Mouse (Mus musculus) E14TG2a.4 (cell line): Measurements from ENCODE around the gene Myod1.

Source experiments
- H3K27me3 ChIP-seq: 2 replicates; pipeline ENCODE4 v1.6.1; 2014; ENCODE audit warnings: low read length, control low read depth; ENCODE audit not compliant: insufficient read depth
- H3K36me3 ChIP-seq: 2 replicates; pipeline ENCODE4 v1.6.1; 2014; ENCODE audit warnings: low read length, control low read depth; ENCODE audit not compliant: insufficient read depth
- H3K4me1 ChIP-seq: replicated peaks from 2 replicates; pipeline ENCODE4 v1.6.1; 2014; ENCODE audit warnings: low read depth, low read length, control low read depth
- H3K4me3 ChIP-seq: replicated peaks from 2 replicates; pipeline ENCODE4 v1.5.1; 2014; ENCODE audit warnings: mild to moderate bottlenecking, low read length
- H3K9me3 ChIP-seq: 2 replicates; pipeline ENCODE4 v1.6.1; 2014; ENCODE audit warnings: low read length, control low read depth
- CTCF ChIP-seq: conservative IDR thresholded peaks from 2 replicates; pipeline ENCODE4 v1.5.1; 2014; ENCODE audit warnings: low read length
- NANOG ChIP-seq: IDR thresholded peaks from 2 replicates; pipeline ENCODE4 v1.6.1; 2014; ENCODE audit warnings: borderline replicate concordance, low read length, mixed read lengths
- POU5F1 ChIP-seq: IDR thresholded peaks from 2 replicates; pipeline ENCODE4 v1.6.1; 2014; ENCODE audit warnings: low read length, borderline replicate concordance

Myod1 gene

DNA sequence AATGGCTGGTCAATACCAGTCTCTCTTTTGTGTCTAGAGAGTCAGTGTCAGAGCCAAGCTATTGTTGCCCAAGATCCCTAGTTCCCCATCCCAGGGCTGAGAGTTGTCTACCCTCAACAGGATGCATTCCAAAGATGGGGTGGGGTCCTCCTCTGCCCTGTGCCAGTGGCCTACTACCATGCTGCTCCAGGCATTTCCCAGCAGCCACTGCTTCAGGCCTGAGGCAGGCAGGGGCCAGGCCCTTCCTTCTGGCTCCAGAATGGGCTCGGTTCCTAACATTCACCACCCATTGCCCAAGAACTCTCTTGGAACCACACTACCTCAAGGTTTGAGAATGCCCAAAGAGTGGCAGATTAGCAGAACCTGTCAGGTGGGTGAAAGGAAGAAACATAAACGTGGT lies 23.5 kb upstream of the Myod1 start:
- TF ChIP-seq NANOG (no peak), POU5F1 (no peak), CTCF (no peak)
- Histone ChIP-seq H3K4me1 (no peaks in the 10 kb centered on the region; the same call in 1 of the 2 replicates), H3K27me3 (peaks cover 40% of the 10 kb centered on the region), H3K36me3 (no peaks in the 10 kb centered on the region), H3K9me3 (no peaks in the 10 kb centered on the region), H3K4me3 (no peak overlapping the region)

DNA sequence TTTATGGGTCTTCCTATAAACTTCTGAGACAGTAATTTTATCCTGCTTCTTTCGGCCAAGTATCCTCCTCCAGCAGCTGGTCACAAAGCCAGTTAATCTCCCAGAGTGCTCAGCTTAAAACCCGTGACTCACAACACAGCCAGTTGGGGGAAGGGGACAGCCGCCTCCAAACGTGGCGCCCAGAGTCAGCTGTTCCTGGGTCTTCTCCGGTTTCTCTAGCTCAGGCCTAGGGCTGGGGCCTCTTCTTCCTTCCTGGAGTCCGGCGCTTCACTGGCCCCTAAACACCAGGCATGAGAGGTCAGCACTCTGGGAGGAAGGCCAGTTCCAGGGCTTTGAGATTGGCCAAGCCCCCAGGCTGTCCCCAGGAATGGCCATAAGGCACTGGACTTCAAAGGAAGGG lies 23.1 kb upstream of the Myod1 start:
- H3K36me3 ChIP-seq = no peaks in the 10 kb centered on the region
- no peaks in the 10 kb centered on the region for H3K9me3 ChIP-seq
- no peak for TF ChIP-seq NANOG
- TF ChIP-seq CTCF = no peak
- TF ChIP-seq POU5F1 = no peak
- H3K4me3 ChIP-seq = no peak overlapping the region
- no peaks in the 10 kb centered on the region; the same call in 1 of the 2 replicates for H3K4me1 ChIP-seq
- peaks cover 35% of the 10 kb centered on the region for H3K27me3 ChIP-seq

DNA sequence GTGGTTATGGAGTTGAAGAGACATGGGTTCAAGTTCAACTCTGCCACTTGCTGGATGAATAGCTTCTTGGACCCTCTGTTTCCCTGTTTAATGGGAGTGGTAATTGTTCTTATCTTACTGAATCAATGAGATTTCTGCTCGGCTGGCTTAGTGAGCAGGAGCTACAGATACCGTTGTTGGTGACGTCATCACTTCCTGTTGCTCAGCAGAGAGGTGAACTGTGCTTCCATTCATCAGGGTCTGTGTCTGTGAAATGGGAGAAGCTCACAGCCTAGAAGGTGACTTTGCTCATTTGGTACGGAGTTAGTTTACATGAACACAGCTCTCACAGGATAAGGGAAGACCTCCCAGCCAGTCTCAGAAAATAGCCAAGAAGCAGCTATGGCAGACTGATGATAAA lies 22.4 kb upstream of the Myod1 start:
- no peaks in the 10 kb centered on the region; the same call in 1 of the 2 replicates for H3K4me1 ChIP-seq
- peaks cover 31% of the 10 kb centered on the region for H3K27me3 ChIP-seq
- no peak for TF ChIP-seq CTCF
- TF ChIP-seq NANOG = no peak
- TF ChIP-seq POU5F1 = no peak
- H3K4me3 ChIP-seq = no peak overlapping the region
- no peaks in the 10 kb centered on the region for H3K36me3 ChIP-seq
- no peaks in the 10 kb centered on the region for H3K9me3 ChIP-seq

DNA sequence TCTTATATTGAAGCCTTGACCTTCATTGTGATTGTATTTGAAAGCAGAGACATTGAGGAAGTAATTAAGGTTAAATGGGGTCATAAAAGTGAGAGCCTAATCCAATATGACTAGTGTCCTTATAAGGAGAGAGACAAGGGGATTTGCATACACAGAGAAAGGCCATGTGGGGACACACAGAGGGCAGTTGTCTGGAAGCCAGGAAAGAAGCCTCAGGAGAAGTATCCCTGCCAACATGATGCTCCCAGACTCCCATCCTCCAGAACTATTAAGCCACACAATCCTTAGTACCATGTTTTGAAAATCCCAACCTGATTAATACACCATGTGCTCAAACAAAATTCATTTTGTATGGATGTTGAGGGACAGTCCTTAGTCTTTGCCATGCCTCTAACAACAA lies 14.5 kb upstream of the Myod1 start:
- Histone ChIP-seq H3K9me3 (no peaks in the 10 kb centered on the region), H3K27me3 (0 out of 2 replicates have a peak, but pooled peaks cover 4% of the 10 kb centered on the region), H3K36me3 (no peaks in the 10 kb centered on the region), H3K4me1 (no peaks in the 10 kb centered on the region), H3K4me3 (no peak overlapping the region)
- no peak for TF ChIP-seq NANOG
- TF ChIP-seq POU5F1 = no peak
- no peak for TF ChIP-seq CTCF

DNA sequence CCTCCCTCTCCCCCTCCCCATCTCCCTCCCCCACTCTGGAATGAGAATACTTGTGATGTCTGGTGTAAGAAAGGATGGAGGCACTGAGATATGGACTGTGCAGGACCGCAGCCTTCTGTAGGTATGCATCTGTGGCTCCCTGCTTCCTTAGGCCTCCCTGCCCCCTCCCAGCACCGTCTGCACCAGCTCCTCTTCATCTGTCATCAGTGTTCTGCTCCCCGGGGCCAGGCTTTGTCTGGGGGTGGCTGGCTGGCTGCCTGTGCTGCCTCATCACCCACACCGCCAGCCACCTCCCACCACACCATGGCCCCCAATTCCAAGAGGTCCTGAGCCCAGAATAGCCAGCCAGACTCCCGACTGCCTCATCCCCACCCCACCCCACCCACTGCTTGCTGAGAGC lies 12.1 kb upstream of the Myod1 start:
- Histone ChIP-seq H3K9me3 (no peaks in the 10 kb centered on the region), H3K4me3 (no peak overlapping the region), H3K4me1 (no peaks in the 10 kb centered on the region), H3K27me3 (0 out of 2 replicates have a peak, but pooled peaks cover 3% of the 10 kb centered on the region), H3K36me3 (no peaks in the 10 kb centered on the region)
- TF ChIP-seq CTCF (no peak), POU5F1 (no peak), NANOG (no peak)

DNA sequence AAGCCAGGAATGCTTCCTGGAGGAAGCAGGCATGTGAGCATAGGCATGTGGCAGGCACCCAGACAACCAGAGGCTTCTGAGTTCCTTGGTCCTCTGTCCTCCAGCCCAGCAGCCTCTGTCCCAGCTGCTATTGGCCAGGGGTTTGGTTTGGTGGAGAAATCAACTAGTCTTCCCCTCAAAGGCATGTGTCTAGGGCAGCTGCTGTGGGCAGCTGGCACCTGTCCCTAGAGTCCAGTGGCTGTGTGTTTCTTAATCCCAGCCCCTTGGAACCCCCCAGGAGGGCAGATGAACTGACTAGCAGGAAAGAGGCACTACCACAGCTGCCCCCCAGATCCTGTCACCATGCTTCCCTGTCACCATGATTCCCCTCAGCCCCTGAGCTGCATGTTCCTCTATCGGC lies 10.5 kb upstream of the Myod1 start:
- Histone ChIP-seq H3K4me3 (no peak overlapping the region), H3K27me3 (peaks cover 4% of the 10 kb centered on the region), H3K36me3 (no peaks in the 10 kb centered on the region), H3K9me3 (no peaks in the 10 kb centered on the region), H3K4me1 (no peaks in the 10 kb centered on the region)
- TF ChIP-seq POU5F1 = no peak
- TF ChIP-seq NANOG = no peak
- TF ChIP-seq CTCF = no peak

DNA sequence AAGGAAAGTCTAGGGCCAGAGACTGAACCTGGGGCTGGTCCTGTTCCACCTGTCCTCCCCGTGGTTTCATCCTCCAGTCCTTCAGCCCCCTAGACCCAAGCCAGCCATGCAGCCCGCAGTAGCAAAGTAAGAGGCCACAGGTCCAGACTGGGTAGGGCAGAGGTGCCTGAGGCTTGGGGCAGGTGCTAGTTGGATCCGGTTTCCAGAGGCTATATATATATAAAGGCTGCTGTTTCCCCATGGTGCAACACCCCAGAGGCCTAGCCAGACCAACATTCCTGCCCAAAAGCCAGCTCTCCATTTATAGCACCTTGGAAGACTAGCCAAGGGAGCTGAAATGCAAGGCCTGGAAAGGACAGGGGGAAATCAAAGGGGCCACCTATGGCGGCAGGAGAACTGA lies 5.2 kb upstream of the Myod1 start:
- Histone ChIP-seq H3K36me3 (no peaks in the 10 kb centered on the region), H3K9me3 (no peaks in the 10 kb centered on the region), H3K4me3 (no peak overlapping the region), H3K27me3 (peaks cover 38% of the 10 kb centered on the region), H3K4me1 (peaks cover 3% of the 10 kb centered on the region)
- TF ChIP-seq NANOG (no peak), POU5F1 (no peak), CTCF (no peak)

DNA sequence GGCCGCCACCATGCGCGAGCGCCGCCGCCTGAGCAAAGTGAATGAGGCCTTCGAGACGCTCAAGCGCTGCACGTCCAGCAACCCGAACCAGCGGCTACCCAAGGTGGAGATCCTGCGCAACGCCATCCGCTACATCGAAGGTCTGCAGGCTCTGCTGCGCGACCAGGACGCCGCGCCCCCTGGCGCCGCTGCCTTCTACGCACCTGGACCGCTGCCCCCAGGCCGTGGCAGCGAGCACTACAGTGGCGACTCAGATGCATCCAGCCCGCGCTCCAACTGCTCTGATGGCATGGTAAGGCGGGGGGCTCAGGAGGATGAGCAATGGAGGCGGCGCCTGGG lies 703 bp downstream of the Myod1 start:
- Histone ChIP-seq H3K4me3 (peak overlapping the region; percentile 70), H3K36me3 (no peaks in the 10 kb centered on the region), H3K27me3 (peaks cover 67% of the 10 kb centered on the region), H3K4me1 (peaks cover 23% of the 10 kb centered on the region), H3K9me3 (no peaks in the 10 kb centered on the region)
- TF ChIP-seq POU5F1 (no peak), NANOG (no peak), CTCF (no peak)

DNA sequence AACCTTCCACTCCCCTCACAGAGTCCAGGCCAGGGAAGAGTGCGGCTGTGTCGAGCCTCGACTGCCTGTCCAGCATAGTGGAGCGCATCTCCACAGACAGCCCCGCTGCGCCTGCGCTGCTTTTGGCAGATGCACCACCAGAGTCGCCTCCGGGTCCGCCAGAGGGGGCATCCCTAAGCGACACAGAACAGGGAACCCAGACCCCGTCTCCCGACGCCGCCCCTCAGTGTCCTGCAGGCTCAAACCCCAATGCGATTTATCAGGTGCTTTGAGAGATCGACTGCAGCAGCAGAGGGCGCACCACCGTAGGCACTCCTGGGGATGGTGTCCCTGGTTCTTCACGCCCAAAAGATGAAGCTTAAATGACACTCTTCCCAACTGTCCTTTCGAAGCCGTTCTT lies 1.8 kb downstream of the Myod1 start:
- H3K9me3 ChIP-seq = no peaks in the 10 kb centered on the region
- peaks cover 58% of the 10 kb centered on the region for H3K27me3 ChIP-seq
- H3K4me3 ChIP-seq = peak overlapping the region; percentile 41; the same call in 1 of the 2 replicates
- H3K36me3 ChIP-seq = no peaks in the 10 kb centered on the region
- TF ChIP-seq POU5F1 (no peak), NANOG (no peak), CTCF (peak; percentile 24)
- H3K4me1 ChIP-seq = peaks cover 23% of the 10 kb centered on the region
